Mouse (Mus musculus): ENCODE measurements around the gene Shc3. TPM values are rescaled to one million over a fixed set of nuclear protein-coding genes. Genes with fewer than 3 reads are reported as not detected.

Gene Shc3
- polyA plus RNA-seq, 1 experiment from 2014 or later, result 0.31 TPM

DNA sequence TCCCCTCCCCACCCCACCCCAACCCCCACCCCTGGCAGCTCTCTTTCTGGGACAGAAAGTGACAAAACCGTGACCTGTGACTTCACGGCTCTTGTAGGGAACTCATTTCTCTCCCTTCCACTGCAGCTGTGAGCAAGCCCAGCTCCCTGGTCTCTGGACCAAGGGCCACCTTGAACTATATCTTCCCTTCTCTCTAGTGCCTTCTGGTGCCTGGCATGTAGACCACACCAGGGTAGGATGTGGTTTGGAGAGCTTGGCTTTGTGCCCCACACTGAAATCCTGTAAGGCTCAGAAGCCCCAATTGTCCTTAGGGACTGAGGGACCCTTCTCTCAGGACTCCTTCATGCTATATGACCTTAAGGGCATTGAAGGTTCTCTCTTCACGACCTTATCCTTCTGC is 135.8 kb downstream of the Shc3 start:
- Histone ChIP-seq H3K27ac (ENCODE audit: low read length) (no peak overlapping the region), H3K27me3 (ENCODE audit: insufficient read depth, low read length) (no peaks in the 10 kb centered on the region), H3K4me1 (ENCODE audit: insufficient read depth, low read length) (no peaks in the 10 kb centered on the region), H3K9ac (replicated peaks; ENCODE audit: low read length) (no peak overlapping the region), H3K4me2 (replicated peaks; ENCODE audit: low read depth, low read length) (no peak overlapping the region), H3K4me3 (ENCODE audit: low read length) (no peak overlapping the region), H3K36me3 (ENCODE audit: insufficient read depth, low read length) (no peaks in the 10 kb centered on the region), H3K9me3 (ENCODE audit: low read length) (no peaks in the 10 kb centered on the region)
- ATAC-seq (ENCODE audit: low FRiP score, low TSS enrichment), result no peak
- WGBS, result 39% methylated on average over 3 of the region's 3 CpGs

DNA sequence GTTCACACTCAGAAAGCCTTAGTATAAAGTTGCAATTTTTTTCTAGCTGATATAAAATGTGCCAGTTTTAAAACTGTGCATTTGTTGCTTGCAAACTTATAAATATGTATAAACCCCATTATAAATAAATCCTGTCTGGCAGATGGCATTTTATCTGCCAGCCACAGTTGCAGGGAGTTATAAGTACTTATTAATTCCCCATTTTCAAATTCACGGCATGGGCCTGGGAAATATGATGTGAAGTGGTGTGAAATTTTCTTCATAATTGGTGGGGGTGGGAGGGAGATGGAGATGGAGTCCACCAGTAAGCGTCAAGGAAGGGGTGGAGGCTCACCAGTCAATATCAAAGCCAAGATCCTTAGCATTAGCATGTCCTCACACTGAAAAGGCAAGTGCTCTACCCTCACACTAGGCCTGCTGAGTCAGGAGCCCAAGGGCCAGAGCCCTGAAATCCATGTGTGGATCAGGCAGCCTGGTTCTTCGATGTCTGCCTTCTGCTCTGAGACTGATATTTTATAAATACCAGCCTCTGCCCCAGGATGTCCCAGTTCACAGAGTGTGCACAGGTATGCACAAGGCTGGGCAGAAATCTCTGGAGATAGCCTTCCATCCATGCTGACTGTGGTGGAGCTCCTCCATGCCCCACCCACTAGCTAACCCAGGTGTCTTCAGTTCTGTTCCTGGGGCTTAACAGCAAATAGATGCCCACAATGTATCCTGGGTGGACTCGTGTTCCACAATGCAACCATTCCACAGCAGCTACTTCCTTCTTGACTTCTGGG is 143.4 kb downstream of the Shc3 start:
- WGBS, result 89% methylated on average over 4 of the region's 4 CpGs
- Histone ChIP-seq H3K27ac (ENCODE audit: low read length) (no peak overlapping the region), H3K27me3 (ENCODE audit: insufficient read depth, low read length) (no peaks in the 10 kb centered on the region), H3K9me3 (ENCODE audit: low read length) (no peaks in the 10 kb centered on the region; the same call in 1 of the 2 replicates), H3K4me2 (replicated peaks; ENCODE audit: low read depth, low read length) (no peak overlapping the region), H3K9ac (replicated peaks; ENCODE audit: low read length) (no peak overlapping the region), H3K4me1 (ENCODE audit: insufficient read depth, low read length) (no peaks in the 10 kb centered on the region), H3K36me3 (ENCODE audit: insufficient read depth, low read length) (no peaks in the 10 kb centered on the region; the same call in 1 of the 2 replicates), H3K4me3 (ENCODE audit: low read length) (no peak overlapping the region)
- no peak for ATAC-seq (ENCODE audit: low FRiP score, low TSS enrichment)

DNA sequence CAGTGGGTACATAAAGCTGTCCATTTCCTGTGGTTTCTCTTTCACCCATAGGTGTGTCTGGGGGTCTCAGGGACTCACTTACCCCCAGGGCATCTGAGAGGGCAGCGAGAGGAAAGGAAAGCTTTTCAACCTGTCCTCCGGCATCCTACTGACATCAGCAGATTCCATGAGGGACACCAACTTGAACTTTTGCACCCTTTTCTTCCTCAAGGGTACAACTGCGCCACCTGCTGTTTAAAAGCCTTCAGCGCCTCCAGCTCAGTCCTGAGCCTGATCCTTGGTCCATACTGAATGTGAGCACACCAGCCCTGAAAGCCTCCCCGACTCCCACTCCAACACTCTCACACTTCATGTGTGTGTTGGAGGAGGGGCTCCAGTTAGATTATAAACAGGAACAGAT is 144.6 kb downstream of the Shc3 start:
- Histone ChIP-seq H3K4me2 (replicated peaks; ENCODE audit: low read depth, low read length) (no peak overlapping the region), H3K27me3 (ENCODE audit: insufficient read depth, low read length) (no peaks in the 10 kb centered on the region), H3K4me1 (ENCODE audit: insufficient read depth, low read length) (no peaks in the 10 kb centered on the region), H3K36me3 (ENCODE audit: insufficient read depth, low read length) (no peaks in the 10 kb centered on the region; the same call in 1 of the 2 replicates), H3K9ac (replicated peaks; ENCODE audit: low read length) (no peak overlapping the region), H3K4me3 (ENCODE audit: low read length) (no peak overlapping the region), H3K9me3 (ENCODE audit: low read length) (no peaks in the 10 kb centered on the region; the same call in 1 of the 2 replicates), H3K27ac (ENCODE audit: low read length) (no peak overlapping the region)
- WGBS, result 9% methylated on average over 5 of the region's 5 CpGs
- peak; percentile 47; the same call in 1 of the 2 replicates for ATAC-seq (ENCODE audit: low FRiP score, low TSS enrichment)

DNA sequence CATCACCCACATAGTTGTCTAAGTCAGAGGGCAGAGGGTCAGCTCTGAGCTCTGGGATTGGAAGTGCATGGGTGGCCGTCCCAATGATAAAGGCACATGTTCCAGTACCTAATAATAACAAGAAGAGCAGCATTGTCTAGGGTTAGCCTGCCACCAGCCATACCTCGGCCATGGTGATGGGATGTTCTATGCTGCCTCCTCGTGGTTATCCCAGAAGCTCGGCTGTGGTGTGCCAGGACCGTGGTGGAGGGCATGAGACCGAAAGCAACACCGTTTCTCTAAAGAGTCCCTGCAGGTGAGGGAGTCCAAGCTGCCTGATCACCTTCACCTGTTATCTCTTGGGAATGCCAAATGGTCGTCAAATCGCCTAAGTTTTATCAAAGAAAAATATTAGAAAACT is 145.6 kb downstream of the Shc3 start:
- no peaks in the 10 kb centered on the region; the same call in 1 of the 2 replicates for H3K9me3 ChIP-seq (ENCODE audit: low read length)
- no peak overlapping the region for H3K9ac ChIP-seq (replicated peaks; ENCODE audit: low read length)
- no peak overlapping the region for H3K27ac ChIP-seq (ENCODE audit: low read length)
- 83% methylated on average over 9 of the region's 9 CpGs for WGBS
- no peaks in the 10 kb centered on the region for H3K4me1 ChIP-seq (ENCODE audit: insufficient read depth, low read length)
- H3K4me2 ChIP-seq (replicated peaks; ENCODE audit: low read depth, low read length), result no peak overlapping the region
- no peaks in the 10 kb centered on the region; the same call in 1 of the 2 replicates for H3K36me3 ChIP-seq (ENCODE audit: insufficient read depth, low read length)
- H3K4me3 ChIP-seq (ENCODE audit: low read length), result no peak overlapping the region
- H3K27me3 ChIP-seq (ENCODE audit: insufficient read depth, low read length), result no peaks in the 10 kb centered on the region
- no peak for ATAC-seq (ENCODE audit: low FRiP score, low TSS enrichment)

DNA sequence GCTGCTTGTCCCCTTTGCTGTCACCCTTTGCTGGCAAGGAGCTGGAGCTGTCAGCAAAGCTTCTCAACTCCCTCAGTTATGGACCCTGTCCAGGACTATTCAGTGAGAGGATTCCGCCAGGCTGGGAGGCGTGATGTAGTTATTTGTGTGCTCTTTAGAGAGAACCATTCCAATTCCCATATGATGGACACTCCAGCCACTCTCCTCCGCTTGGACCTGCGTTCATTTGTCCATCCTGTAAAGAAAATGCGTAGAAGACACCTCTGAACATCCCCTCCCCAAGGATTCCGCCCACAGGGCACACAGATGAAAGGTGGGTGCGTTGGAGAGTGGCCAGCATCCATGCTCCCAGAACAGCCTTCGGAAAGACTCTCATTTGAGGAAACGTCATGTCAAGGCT is 148.4 kb downstream of the Shc3 start:
- no peak overlapping the region for H3K4me2 ChIP-seq (replicated peaks; ENCODE audit: low read depth, low read length)
- no peak overlapping the region for H3K27ac ChIP-seq (ENCODE audit: low read length)
- no peaks in the 10 kb centered on the region for H3K27me3 ChIP-seq (ENCODE audit: insufficient read depth, low read length)
- ATAC-seq (ENCODE audit: low FRiP score, low TSS enrichment), result no peak
- H3K36me3 ChIP-seq (ENCODE audit: insufficient read depth, low read length), result no peaks in the 10 kb centered on the region; the same call in 1 of the 2 replicates
- no peaks in the 10 kb centered on the region for H3K9me3 ChIP-seq (ENCODE audit: low read length)
- peaks cover 16% of the 10 kb centered on the region for H3K4me1 ChIP-seq (ENCODE audit: insufficient read depth, low read length)
- no peak overlapping the region for H3K9ac ChIP-seq (replicated peaks; ENCODE audit: low read length)
- no peak overlapping the region for H3K4me3 ChIP-seq (ENCODE audit: low read length)
- WGBS, result 86% methylated on average over 9 of the region's 9 CpGs

DNA sequence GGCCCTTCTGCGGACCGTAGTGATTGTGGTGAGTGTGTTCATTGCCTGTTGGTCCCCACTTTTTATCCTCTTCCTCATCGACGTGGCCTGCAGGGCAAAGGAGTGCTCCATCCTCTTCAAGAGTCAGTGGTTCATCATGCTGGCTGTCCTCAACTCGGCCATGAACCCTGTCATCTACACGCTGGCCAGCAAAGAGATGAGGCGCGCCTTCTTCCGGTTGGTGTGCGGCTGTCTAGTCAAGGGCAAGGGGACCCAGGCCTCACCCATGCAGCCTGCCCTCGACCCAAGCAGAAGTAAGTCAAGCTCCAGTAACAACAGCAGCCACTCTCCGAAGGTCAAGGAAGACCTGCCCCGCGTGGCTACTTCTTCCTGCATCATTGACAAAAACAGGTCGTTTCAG is 149.7 kb downstream of the Shc3 start:
- Histone ChIP-seq H3K4me2 (replicated peaks; ENCODE audit: low read depth, low read length) (no peak overlapping the region), H3K9ac (replicated peaks; ENCODE audit: low read length) (no peak overlapping the region), H3K9me3 (ENCODE audit: low read length) (no peaks in the 10 kb centered on the region; the same call in 1 of the 2 replicates), H3K4me1 (ENCODE audit: insufficient read depth, low read length) (peaks cover 16% of the 10 kb centered on the region), H3K4me3 (ENCODE audit: low read length) (no peak overlapping the region), H3K36me3 (ENCODE audit: insufficient read depth, low read length) (peaks cover 9% of the 10 kb centered on the region; the same call in 1 of the 2 replicates), H3K27me3 (ENCODE audit: insufficient read depth, low read length) (no peaks in the 10 kb centered on the region), H3K27ac (ENCODE audit: low read length) (no peak overlapping the region)
- WGBS, result 86% methylated on average over 15 of the region's 15 CpGs
- no peak for ATAC-seq (ENCODE audit: low FRiP score, low TSS enrichment)

DNA sequence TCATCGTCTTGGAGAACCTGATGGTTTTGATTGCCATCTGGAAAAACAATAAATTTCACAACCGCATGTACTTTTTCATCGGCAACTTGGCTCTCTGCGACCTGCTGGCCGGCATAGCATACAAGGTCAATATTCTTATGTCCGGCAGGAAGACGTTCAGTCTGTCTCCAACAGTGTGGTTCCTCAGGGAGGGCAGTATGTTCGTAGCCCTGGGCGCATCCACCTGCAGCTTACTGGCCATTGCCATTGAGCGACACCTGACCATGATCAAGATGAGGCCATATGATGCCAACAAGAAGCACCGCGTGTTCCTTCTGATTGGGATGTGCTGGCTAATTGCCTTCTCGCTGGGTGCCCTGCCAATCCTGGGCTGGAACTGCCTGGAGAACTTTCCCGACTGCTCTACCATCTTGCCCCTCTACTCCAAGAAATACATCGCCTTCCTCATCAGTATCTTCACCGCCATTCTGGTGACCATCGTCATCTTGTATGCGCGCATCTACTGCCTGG is 150.2 kb downstream of the Shc3 start:
- no peak for ATAC-seq (ENCODE audit: low FRiP score, low TSS enrichment)
- peaks cover 16% of the 10 kb centered on the region for H3K4me1 ChIP-seq (ENCODE audit: insufficient read depth, low read length)
- peak overlapping the region; percentile 33 for H3K4me2 ChIP-seq (replicated peaks; ENCODE audit: low read depth, low read length)
- H3K4me3 ChIP-seq (ENCODE audit: low read length), result no peak overlapping the region
- no peaks in the 10 kb centered on the region for H3K27me3 ChIP-seq (ENCODE audit: insufficient read depth, low read length)
- H3K27ac ChIP-seq (ENCODE audit: low read length), result no peak overlapping the region
- 0 out of 2 replicates have a peak overlapping the region, but pooled peaks have one; percentile 45 for H3K9ac ChIP-seq (replicated peaks; ENCODE audit: low read length)
- H3K9me3 ChIP-seq (ENCODE audit: low read length), result no peaks in the 10 kb centered on the region; the same call in 1 of the 2 replicates
- H3K36me3 ChIP-seq (ENCODE audit: insufficient read depth, low read length), result peaks cover 9% of the 10 kb centered on the region; the same call in 1 of the 2 replicates
- WGBS, result 78% methylated on average over 19 of the region's 19 CpGs

DNA sequence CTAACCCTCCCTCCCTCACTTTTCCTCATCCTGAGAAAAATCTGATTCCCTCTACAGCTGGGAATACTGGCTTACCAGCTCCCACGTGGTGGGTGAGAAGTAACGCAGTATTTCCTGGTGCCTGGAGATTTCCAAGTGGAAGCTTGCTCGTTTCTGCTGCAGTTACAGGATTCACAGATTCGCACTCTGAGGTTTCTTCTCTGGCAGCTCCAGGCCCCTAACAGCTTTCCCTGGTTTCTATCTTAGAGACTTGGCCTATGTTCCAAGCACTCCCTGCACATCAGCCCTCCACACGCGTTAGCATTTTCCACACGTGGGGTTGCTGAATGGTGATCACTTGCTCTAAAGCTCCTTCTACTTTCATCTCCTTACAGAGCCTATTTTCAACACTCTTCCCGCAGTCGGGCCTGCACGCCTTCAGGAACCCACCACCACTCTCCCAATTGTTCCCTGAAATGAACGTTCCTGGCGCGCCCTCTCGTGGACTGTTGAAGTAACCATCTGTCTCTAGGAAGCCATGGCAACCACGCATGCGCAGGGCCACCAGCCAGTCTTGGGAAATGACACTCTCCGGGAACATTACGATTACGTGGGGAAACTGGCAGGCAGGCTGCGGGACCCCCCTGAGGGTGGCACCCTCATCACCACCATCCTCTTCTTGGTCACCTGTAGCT is 150.8 kb downstream of the Shc3 start:
- ATAC-seq (ENCODE audit: low FRiP score, low TSS enrichment), result peak; percentile 62
- H3K9me3 ChIP-seq (ENCODE audit: low read length), result no peaks in the 10 kb centered on the region; the same call in 1 of the 2 replicates
- no peak overlapping the region for H3K4me3 ChIP-seq (ENCODE audit: low read length)
- H3K27ac ChIP-seq (ENCODE audit: low read length), result peak overlapping the region; percentile 75
- peak overlapping the region; percentile 49 for H3K9ac ChIP-seq (replicated peaks; ENCODE audit: low read length)
- peak overlapping the region; percentile 33 for H3K4me2 ChIP-seq (replicated peaks; ENCODE audit: low read depth, low read length)
- WGBS, result 4% methylated on average over 20 of the region's 20 CpGs
- H3K4me1 ChIP-seq (ENCODE audit: insufficient read depth, low read length), result peaks cover 16% of the 10 kb centered on the region
- peaks cover 9% of the 10 kb centered on the region; the same call in 1 of the 2 replicates for H3K36me3 ChIP-seq (ENCODE audit: insufficient read depth, low read length)
- no peaks in the 10 kb centered on the region for H3K27me3 ChIP-seq (ENCODE audit: insufficient read depth, low read length)

DNA sequence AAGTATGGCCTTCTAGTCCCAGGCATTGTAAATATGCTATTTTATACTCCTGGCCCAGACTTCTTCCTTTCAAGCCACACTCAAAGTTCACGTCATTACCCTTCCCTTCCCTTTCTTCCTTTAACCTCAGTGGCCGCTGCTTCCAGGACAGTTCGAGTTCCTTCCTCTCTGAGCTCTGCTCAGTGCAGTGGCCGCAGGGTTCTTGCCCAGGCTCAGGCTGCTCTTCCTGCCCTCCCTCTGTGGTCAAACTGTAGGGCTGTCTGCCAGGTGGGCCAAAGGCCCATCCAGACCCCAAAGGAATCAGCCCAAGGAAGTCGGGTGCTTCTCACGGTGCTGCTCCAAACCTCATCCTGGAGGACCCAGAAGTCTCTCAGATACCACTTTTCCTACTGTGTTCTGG is 151.4 kb downstream of the Shc3 start:
- peak; percentile 40; the same call in 1 of the 2 replicates for ATAC-seq (ENCODE audit: low FRiP score, low TSS enrichment)
- H3K4me3 ChIP-seq (ENCODE audit: low read length), result no peak overlapping the region
- peak overlapping the region; percentile 75 for H3K27ac ChIP-seq (ENCODE audit: low read length)
- no peaks in the 10 kb centered on the region for H3K27me3 ChIP-seq (ENCODE audit: insufficient read depth, low read length)
- 38% methylated on average over 6 of the region's 6 CpGs for WGBS
- peaks cover 9% of the 10 kb centered on the region; the same call in 1 of the 2 replicates for H3K36me3 ChIP-seq (ENCODE audit: insufficient read depth, low read length)
- peak overlapping the region; percentile 49 for H3K9ac ChIP-seq (replicated peaks; ENCODE audit: low read length)
- H3K4me2 ChIP-seq (replicated peaks; ENCODE audit: low read depth, low read length), result peak overlapping the region; percentile 28
- no peaks in the 10 kb centered on the region; the same call in 1 of the 2 replicates for H3K9me3 ChIP-seq (ENCODE audit: low read length)
- peaks cover 16% of the 10 kb centered on the region for H3K4me1 ChIP-seq (ENCODE audit: insufficient read depth, low read length)
